Mouse (Mus musculus): ENCODE data around the gene Plekha1. TPM values are rescaled to one million over a fixed set of nuclear protein-coding genes. Genes with fewer than 3 reads are reported as not detected.

The Plekha1 gene
- polyA plus RNA-seq, 1 experiment from 2014 or later: 57.2 TPM

- no peaks in the 10 kb centered on the region for H3K27me3 ChIP-seq (ENCODE audit: control insufficient read depth, insufficient read depth, low read length)
- no peak overlapping the region for H3K9ac ChIP-seq (ENCODE audit: low read length)
- no peaks in the 10 kb centered on the region; the same call in 1 of the 2 replicates for H3K4me1 ChIP-seq (ENCODE audit: control insufficient read depth, insufficient read depth, low read length)
- WGBS: 88% methylated on average over 2 of the region's 2 CpGs
- no peak overlapping the region for H3K27ac ChIP-seq (ENCODE audit: low read length)
- H3K4me2 ChIP-seq (ENCODE audit: low read depth, low read length): no peak overlapping the region
- H3K9me3 ChIP-seq (replicated peaks; ENCODE audit: control insufficient read depth, low read length): no peaks in the 10 kb centered on the region
- no peak for ATAC-seq (ENCODE audit: insufficient read depth, low FRiP score)
- 0 out of 2 replicates have a peak, but pooled peaks cover 3% of the 10 kb centered on the region for H3K36me3 ChIP-seq (ENCODE audit: control insufficient read depth, insufficient read depth, low read length)
- H3K4me3 ChIP-seq (replicated peaks; ENCODE audit: low read length): no peak overlapping the region
These were observed 18.6 kb downstream of the Plekha1 start for GRCm38 (mm10) chr7:130884161-130884560.

DNA sequence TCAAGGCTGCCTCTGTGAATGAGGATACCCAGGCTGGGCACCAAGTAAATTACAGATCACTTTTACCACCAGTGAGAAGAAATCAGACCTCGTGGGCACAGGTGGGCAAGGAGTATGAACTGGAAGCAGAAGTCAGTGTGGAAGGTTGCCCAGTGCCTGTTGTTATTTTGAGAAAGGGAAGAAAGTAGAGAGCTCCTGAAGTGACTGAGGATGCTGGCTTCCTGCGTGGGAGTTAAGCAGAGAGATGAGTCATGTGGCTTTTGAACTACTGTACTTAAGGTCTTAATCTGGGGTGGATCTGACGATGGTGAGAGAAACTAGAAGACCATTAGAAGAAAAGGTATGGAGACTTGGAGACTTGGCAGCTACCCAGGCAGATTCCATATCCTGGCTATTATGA is 20.7 kb downstream of the Plekha1 start:
- no peak overlapping the region for H3K27ac ChIP-seq (ENCODE audit: low read length)
- no peaks in the 10 kb centered on the region; the same call in 1 of the 2 replicates for H3K4me1 ChIP-seq (ENCODE audit: control insufficient read depth, insufficient read depth, low read length)
- H3K36me3 ChIP-seq (ENCODE audit: control insufficient read depth, insufficient read depth, low read length): 0 out of 2 replicates have a peak, but pooled peaks cover 3% of the 10 kb centered on the region
- no peaks in the 10 kb centered on the region for H3K9me3 ChIP-seq (replicated peaks; ENCODE audit: control insufficient read depth, low read length)
- no peak overlapping the region for H3K4me2 ChIP-seq (ENCODE audit: low read depth, low read length)
- no peaks in the 10 kb centered on the region for H3K27me3 ChIP-seq (ENCODE audit: control insufficient read depth, insufficient read depth, low read length)
- no peak overlapping the region for H3K9ac ChIP-seq (ENCODE audit: low read length)
- H3K4me3 ChIP-seq (replicated peaks; ENCODE audit: low read length): no peak overlapping the region
- 66% methylated on average over 3 of the region's 3 CpGs for WGBS
- ATAC-seq (ENCODE audit: insufficient read depth, low FRiP score): no peak

- no peak overlapping the region for H3K4me3 ChIP-seq (replicated peaks; ENCODE audit: low read length)
- ATAC-seq (ENCODE audit: insufficient read depth, low FRiP score): no peak
- H3K36me3 ChIP-seq (ENCODE audit: control insufficient read depth, insufficient read depth, low read length): 0 out of 2 replicates have a peak, but pooled peaks cover 3% of the 10 kb centered on the region
- no peak overlapping the region for H3K9ac ChIP-seq (ENCODE audit: low read length)
- no peak overlapping the region for H3K4me2 ChIP-seq (ENCODE audit: low read depth, low read length)
- WGBS: 41% methylated on average over 3 of the region's 3 CpGs
- no peaks in the 10 kb centered on the region for H3K9me3 ChIP-seq (replicated peaks; ENCODE audit: control insufficient read depth, low read length)
- H3K27ac ChIP-seq (ENCODE audit: low read length): no peak overlapping the region
- no peaks in the 10 kb centered on the region; the same call in 1 of the 2 replicates for H3K4me1 ChIP-seq (ENCODE audit: control insufficient read depth, insufficient read depth, low read length)
- no peaks in the 10 kb centered on the region for H3K27me3 ChIP-seq (ENCODE audit: control insufficient read depth, insufficient read depth, low read length)
These were observed 22.4 kb downstream of the Plekha1 start for GRCm38 (mm10) chr7:130887946-130888345.

GRCm38 (mm10) chr7:130890871-130891270 is 25.3 kb downstream of the Plekha1 start:
- no peaks in the 10 kb centered on the region; the same call in 1 of the 2 replicates for H3K4me1 ChIP-seq (ENCODE audit: control insufficient read depth, insufficient read depth, low read length)
- H3K4me2 ChIP-seq (ENCODE audit: low read depth, low read length): no peak overlapping the region
- H3K27ac ChIP-seq (ENCODE audit: low read length): peak overlapping the region; percentile 58
- no peaks in the 10 kb centered on the region for H3K9me3 ChIP-seq (replicated peaks; ENCODE audit: control insufficient read depth, low read length)
- H3K27me3 ChIP-seq (ENCODE audit: control insufficient read depth, insufficient read depth, low read length): no peaks in the 10 kb centered on the region
- 30% methylated on average over 2 of the region's 2 CpGs for WGBS
- H3K9ac ChIP-seq (ENCODE audit: low read length): no peak overlapping the region
- H3K4me3 ChIP-seq (replicated peaks; ENCODE audit: low read length): no peak overlapping the region
- H3K36me3 ChIP-seq (ENCODE audit: control insufficient read depth, insufficient read depth, low read length): no peaks in the 10 kb centered on the region
- no peak for ATAC-seq (ENCODE audit: insufficient read depth, low FRiP score)

DNA sequence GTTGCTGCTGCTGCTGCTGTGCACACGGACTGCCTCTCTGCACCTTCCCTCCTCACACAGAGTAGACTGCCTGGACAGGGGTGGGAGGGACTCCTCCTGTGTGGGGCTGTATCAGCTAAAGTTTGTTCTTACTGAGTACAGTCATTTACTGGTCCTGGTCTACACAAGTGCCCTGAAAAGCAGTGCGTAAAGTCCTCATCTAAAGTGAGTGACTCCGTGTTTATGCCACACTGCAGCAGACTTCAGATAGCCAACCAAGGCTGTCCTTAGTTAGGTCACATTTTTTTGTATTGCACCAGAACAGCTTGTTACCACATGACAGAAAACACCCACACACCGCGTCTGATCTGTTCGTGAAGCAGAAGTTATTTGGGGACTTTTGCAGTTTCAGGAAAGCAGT is 27.4 kb downstream of the Plekha1 start:
- Histone ChIP-seq H3K9me3 (replicated peaks; ENCODE audit: control insufficient read depth, low read length) (no peaks in the 10 kb centered on the region), H3K27me3 (ENCODE audit: control insufficient read depth, insufficient read depth, low read length) (no peaks in the 10 kb centered on the region), H3K4me3 (replicated peaks; ENCODE audit: low read length) (no peak overlapping the region), H3K4me2 (ENCODE audit: low read depth, low read length) (no peak overlapping the region), H3K27ac (ENCODE audit: low read length) (no peak overlapping the region), H3K4me1 (ENCODE audit: control insufficient read depth, insufficient read depth, low read length) (no peaks in the 10 kb centered on the region; the same call in 1 of the 2 replicates), H3K36me3 (ENCODE audit: control insufficient read depth, insufficient read depth, low read length) (no peaks in the 10 kb centered on the region), H3K9ac (ENCODE audit: low read length) (no peak overlapping the region)
- 75% methylated on average over 6 of the region's 6 CpGs for WGBS
- ATAC-seq (ENCODE audit: insufficient read depth, low FRiP score): no peak

- Histone ChIP-seq H3K4me3 (replicated peaks; ENCODE audit: low read length) (no peak overlapping the region), H3K27ac (ENCODE audit: low read length) (no peak overlapping the region), H3K36me3 (ENCODE audit: control insufficient read depth, insufficient read depth, low read length) (no peaks in the 10 kb centered on the region), H3K4me1 (ENCODE audit: control insufficient read depth, insufficient read depth, low read length) (no peaks in the 10 kb centered on the region), H3K9me3 (replicated peaks; ENCODE audit: control insufficient read depth, low read length) (no peaks in the 10 kb centered on the region), H3K9ac (ENCODE audit: low read length) (no peak overlapping the region), H3K4me2 (ENCODE audit: low read depth, low read length) (no peak overlapping the region), H3K27me3 (ENCODE audit: control insufficient read depth, insufficient read depth, low read length) (no peaks in the 10 kb centered on the region)
- no peak for ATAC-seq (ENCODE audit: insufficient read depth, low FRiP score)
- WGBS: 79% methylated on average over 9 of the region's 9 CpGs
These were observed 29.5 kb downstream of the Plekha1 start for GRCm38 (mm10) chr7:130894931-130895617.

DNA sequence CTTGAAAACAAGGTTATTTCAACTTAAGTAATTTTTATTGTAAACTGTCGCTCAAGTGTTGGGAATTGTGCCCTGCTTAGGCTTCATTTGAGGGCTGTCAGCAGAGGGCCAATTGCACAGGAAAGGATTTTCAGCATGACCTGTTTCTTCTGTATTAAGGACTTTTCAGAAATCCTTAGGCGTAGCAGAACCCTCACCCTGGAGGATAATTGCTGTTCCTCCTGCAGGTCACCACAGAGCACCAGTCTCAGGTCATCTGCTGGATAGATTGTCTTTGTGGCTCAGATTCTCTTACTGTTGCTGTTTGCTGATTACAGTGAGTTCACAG is 30.0 kb downstream of the Plekha1 start:
- H3K4me1 ChIP-seq (ENCODE audit: control insufficient read depth, insufficient read depth, low read length): no peaks in the 10 kb centered on the region
- no peak overlapping the region for H3K4me3 ChIP-seq (replicated peaks; ENCODE audit: low read length)
- no peak for ATAC-seq (ENCODE audit: insufficient read depth, low FRiP score)
- H3K9me3 ChIP-seq (replicated peaks; ENCODE audit: control insufficient read depth, low read length): no peaks in the 10 kb centered on the region
- H3K4me2 ChIP-seq (ENCODE audit: low read depth, low read length): no peak overlapping the region
- H3K9ac ChIP-seq (ENCODE audit: low read length): no peak overlapping the region
- no peaks in the 10 kb centered on the region for H3K27me3 ChIP-seq (ENCODE audit: control insufficient read depth, insufficient read depth, low read length)
- WGBS: 79% methylated on average over 2 of the region's 2 CpGs
- no peaks in the 10 kb centered on the region for H3K36me3 ChIP-seq (ENCODE audit: control insufficient read depth, insufficient read depth, low read length)
- H3K27ac ChIP-seq (ENCODE audit: low read length): no peak overlapping the region

DNA sequence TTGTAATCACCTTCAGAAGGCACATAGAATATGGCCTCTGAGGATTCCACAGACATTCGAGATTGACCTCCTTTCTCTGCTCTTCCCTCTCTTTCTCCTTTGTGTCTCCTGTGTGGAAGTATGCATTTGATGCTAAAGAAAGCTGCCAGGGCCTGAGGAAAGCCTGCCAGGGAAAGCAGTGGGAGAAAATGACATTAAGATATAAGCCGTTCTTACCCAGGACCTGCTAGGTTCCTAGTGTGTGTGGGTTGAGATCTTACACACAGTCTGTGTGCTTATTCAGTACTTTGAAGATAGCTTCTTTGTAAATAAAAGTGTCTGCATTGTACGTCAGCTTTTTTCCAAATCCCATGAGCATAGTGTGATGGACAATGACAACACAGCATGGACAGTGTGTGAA is 30.5 kb downstream of the Plekha1 start:
- Histone ChIP-seq H3K4me2 (ENCODE audit: low read depth, low read length) (no peak overlapping the region), H3K9me3 (replicated peaks; ENCODE audit: control insufficient read depth, low read length) (no peaks in the 10 kb centered on the region), H3K27ac (ENCODE audit: low read length) (no peak overlapping the region), H3K36me3 (ENCODE audit: control insufficient read depth, insufficient read depth, low read length) (no peaks in the 10 kb centered on the region), H3K4me1 (ENCODE audit: control insufficient read depth, insufficient read depth, low read length) (no peaks in the 10 kb centered on the region), H3K27me3 (ENCODE audit: control insufficient read depth, insufficient read depth, low read length) (no peaks in the 10 kb centered on the region), H3K9ac (ENCODE audit: low read length) (no peak overlapping the region), H3K4me3 (replicated peaks; ENCODE audit: low read length) (no peak overlapping the region)
- 80% methylated on average over 3 of the region's 3 CpGs for WGBS
- ATAC-seq (ENCODE audit: insufficient read depth, low FRiP score): no peak

GRCm38 (mm10) chr7:130897201-130897600 is 31.6 kb downstream of the Plekha1 start:
- no peaks in the 10 kb centered on the region for H3K4me1 ChIP-seq (ENCODE audit: control insufficient read depth, insufficient read depth, low read length)
- no peak overlapping the region for H3K27ac ChIP-seq (ENCODE audit: low read length)
- no peak overlapping the region for H3K9ac ChIP-seq (ENCODE audit: low read length)
- no peak overlapping the region for H3K4me3 ChIP-seq (replicated peaks; ENCODE audit: low read length)
- no peaks in the 10 kb centered on the region for H3K9me3 ChIP-seq (replicated peaks; ENCODE audit: control insufficient read depth, low read length)
- no peak for ATAC-seq (ENCODE audit: insufficient read depth, low FRiP score)
- 91% methylated on average over 10 of the region's 10 CpGs for WGBS
- no peaks in the 10 kb centered on the region for H3K36me3 ChIP-seq (ENCODE audit: control insufficient read depth, insufficient read depth, low read length)
- no peaks in the 10 kb centered on the region for H3K27me3 ChIP-seq (ENCODE audit: control insufficient read depth, insufficient read depth, low read length)
- H3K4me2 ChIP-seq (ENCODE audit: low read depth, low read length): no peak overlapping the region
